Mouse (Mus musculus): ENCODE data around the gene Dusp8. TPM values are rescaled to one million over a fixed set of nuclear protein-coding genes. Genes with fewer than 3 reads are reported as not detected.
A peak's percentile ranks its signal among the peaks of the same experiment; 100 is the strongest.

Dusp8 gene
- polyA plus RNA-seq, 1 experiment: 6.7 TPM

GRCm38 (mm10) chr7:142037553-142038170 lies 58.0 kb downstream of the Dusp8 start:
- 0 out of 2 replicates have a peak overlapping the region, but pooled peaks have one; percentile 7 for H3K27ac ChIP-seq (replicated peaks; ENCODE audit: low read depth, low read length)
- no peak overlapping the region for H3K4me3 ChIP-seq (ENCODE audit: insufficient read depth, low read depth, low read length)
- peaks cover 46% of the 10 kb centered on the region for H3K4me1 ChIP-seq (ENCODE audit: control insufficient read depth, insufficient read depth, insufficient read length, low read length)

- peaks cover 39% of the 10 kb centered on the region for H3K4me1 ChIP-seq (ENCODE audit: control insufficient read depth, insufficient read depth, insufficient read length, low read length)
- H3K27ac ChIP-seq (replicated peaks; ENCODE audit: low read depth, low read length): peak overlapping the region; percentile 78
- H3K4me3 ChIP-seq (ENCODE audit: insufficient read depth, low read depth, low read length): no peak overlapping the region
Measured at GRCm38 (mm10) chr7:142035048-142035811, 60.4 kb downstream of the Dusp8 start.

- H3K4me3 ChIP-seq (ENCODE audit: insufficient read depth, low read depth, low read length): no peak overlapping the region
- peaks cover 30% of the 10 kb centered on the region for H3K4me1 ChIP-seq (ENCODE audit: control insufficient read depth, insufficient read depth, insufficient read length, low read length)
- H3K27ac ChIP-seq (replicated peaks; ENCODE audit: low read depth, low read length): peak overlapping the region; percentile 87
Measured at GRCm38 (mm10) chr7:142034198-142034597, 61.4 kb downstream of the Dusp8 start.

GRCm38 (mm10) chr7:142030073-142030472 lies 65.6 kb downstream of the Dusp8 start:
- Histone ChIP-seq H3K27ac (replicated peaks; ENCODE audit: low read depth, low read length) (no peak overlapping the region), H3K4me3 (ENCODE audit: insufficient read depth, low read depth, low read length) (no peak overlapping the region), H3K4me1 (ENCODE audit: control insufficient read depth, insufficient read depth, insufficient read length, low read length) (peaks cover 20% of the 10 kb centered on the region)

Other genes starting within 250 kb of the Dusp8 start
- 23.1 and 27.4 TPM in 2 replicates for gene Tollip, start 177.3 kb downstream of the Dusp8 start, polyA plus RNA-seq (2012; ENCODE audit: insufficient read depth, insufficient read length, missing spikeins)
- gene Brsk2, start 146.1 kb downstream of the Dusp8 start, polyA plus RNA-seq (2012; ENCODE audit: insufficient read depth, insufficient read length, missing spikeins): 1.8 TPM in 1 of 2 replicates, not detected in the other
- 29.6 and 34.7 TPM in 2 replicates for gene Mob2, start 34.8 kb downstream of the Dusp8 start, polyA plus RNA-seq (2012; ENCODE audit: insufficient read depth, insufficient read length, missing spikeins)
- gene Gm45618, start 24.9 kb upstream of the Dusp8 start, polyA plus RNA-seq (2012; ENCODE audit: insufficient read depth, insufficient read length, missing spikeins): not detected in 2 replicates
- gene Gm39115, start 40.2 kb upstream of the Dusp8 start, polyA plus RNA-seq (2012; ENCODE audit: insufficient read depth, insufficient read length, missing spikeins): not detected in 2 replicates
- gene Gm45337, start 48.8 kb upstream of the Dusp8 start, polyA plus RNA-seq (2012; ENCODE audit: insufficient read depth, insufficient read length, missing spikeins): not detected in 2 replicates
- not detected in 2 replicates for gene Gm29735, start 61.3 kb upstream of the Dusp8 start, polyA plus RNA-seq (2012; ENCODE audit: insufficient read depth, insufficient read length, missing spikeins)
- gene Gm4553, start 69.9 kb upstream of the Dusp8 start, polyA plus RNA-seq (2012; ENCODE audit: insufficient read depth, insufficient read length, missing spikeins): not detected in 2 replicates
- not detected in 2 replicates for gene Krtap5-2, start 80.2 kb upstream of the Dusp8 start, polyA plus RNA-seq (2012; ENCODE audit: insufficient read depth, insufficient read length, missing spikeins)
- gene Gm10153, start 94.5 kb upstream of the Dusp8 start, polyA plus RNA-seq (2012; ENCODE audit: insufficient read depth, insufficient read length, missing spikeins): not detected in 2 replicates
- gene Krtap5-3, start 105.5 kb upstream of the Dusp8 start, polyA plus RNA-seq (2012; ENCODE audit: insufficient read depth, insufficient read length, missing spikeins): not detected in 2 replicates
- gene Gm7579, start 116.0 kb upstream of the Dusp8 start, polyA plus RNA-seq (2012; ENCODE audit: insufficient read depth, insufficient read length, missing spikeins): not detected in 2 replicates
- gene Krtap5-5, start 134.1 kb upstream of the Dusp8 start, polyA plus RNA-seq (2012; ENCODE audit: insufficient read depth, insufficient read length, missing spikeins): not detected in 2 replicates
- gene Gm40460, start 145.2 kb upstream of the Dusp8 start, polyA plus RNA-seq (2012; ENCODE audit: insufficient read depth, insufficient read length, missing spikeins): not detected in 2 replicates
- gene Gm2431, start 162.5 kb upstream of the Dusp8 start, polyA plus RNA-seq (2012; ENCODE audit: insufficient read depth, insufficient read length, missing spikeins): not detected in 2 replicates
- not detected in 2 replicates for gene Gm4559, start 178.5 kb upstream of the Dusp8 start, polyA plus RNA-seq (2012; ENCODE audit: insufficient read depth, insufficient read length, missing spikeins)
- gene Krtap5-1, start 201.3 kb upstream of the Dusp8 start, polyA plus RNA-seq (2012; ENCODE audit: insufficient read depth, insufficient read length, missing spikeins): not detected in 2 replicates
- not detected in 2 replicates for gene Krtap5-4, start 207.7 kb upstream of the Dusp8 start, polyA plus RNA-seq (2012; ENCODE audit: insufficient read depth, insufficient read length, missing spikeins)

Measured in brown adipose tissue, adult 24 weeks (tissue).